Mouse (Mus musculus): ENCODE results near the gene Hoga1. TPM values are rescaled to one million over a fixed set of nuclear protein-coding genes. Genes with fewer than 3 reads are reported as not detected.

Gene Hoga1
- polyA plus RNA-seq, 1 experiment from 2014 or later: 1.4 TPM

- Histone ChIP-seq H3K9ac (ENCODE audit: low read length) (no peak overlapping the region), H3K27me3 (replicated peaks; ENCODE audit: control insufficient read depth, insufficient read depth, low read length) (no peaks in the 10 kb centered on the region), H3K27ac (ENCODE audit: low read depth) (no peak overlapping the region), H3K4me3 (ENCODE audit: low read depth, low read length) (no peak overlapping the region), H3K36me3 (ENCODE audit: control insufficient read depth, insufficient read depth, low read length) (peaks cover 86% of the 10 kb centered on the region), H3K4me2 (ENCODE audit: low read length) (no peak overlapping the region), H3K4me1 (replicated peaks; ENCODE audit: control insufficient read depth, insufficient read depth, low read length) (no peaks in the 10 kb centered on the region), H3K9me3 (ENCODE audit: control insufficient read depth, low read length) (no peaks in the 10 kb centered on the region)
- DNase-seq (ENCODE audit: low spot score): no peak
- WGBS: 94% methylated on average over 9 of the region's 9 CpGs
- ATAC-seq (replicated peaks; ENCODE audit: low FRiP score, low TSS enrichment, low read depth): no peak
Measured at GRCm38 (mm10) chr19:42118142-42118541, 72.7 kb downstream of the Hoga1 start.

- no peak for DNase-seq (ENCODE audit: low spot score)
- WGBS: 83% methylated on average over 5 of the region's 5 CpGs
- H3K27ac ChIP-seq (ENCODE audit: low read depth): no peak overlapping the region
- no peaks in the 10 kb centered on the region for H3K4me1 ChIP-seq (replicated peaks; ENCODE audit: control insufficient read depth, insufficient read depth, low read length)
- no peak overlapping the region for H3K4me2 ChIP-seq (ENCODE audit: low read length)
- no peak overlapping the region for H3K4me3 ChIP-seq (ENCODE audit: low read depth, low read length)
- H3K36me3 ChIP-seq (ENCODE audit: control insufficient read depth, insufficient read depth, low read length): peaks cover 88% of the 10 kb centered on the region
- no peaks in the 10 kb centered on the region for H3K27me3 ChIP-seq (replicated peaks; ENCODE audit: control insufficient read depth, insufficient read depth, low read length)
- no peaks in the 10 kb centered on the region for H3K9me3 ChIP-seq (ENCODE audit: control insufficient read depth, low read length)
- no peak overlapping the region for H3K9ac ChIP-seq (ENCODE audit: low read length)
- no peak for ATAC-seq (replicated peaks; ENCODE audit: low FRiP score, low TSS enrichment, low read depth)
Measured at GRCm38 (mm10) chr19:42118596-42118995, 73.2 kb downstream of the Hoga1 start.

GRCm38 (mm10) chr19:42120451-42120850 is 75.0 kb downstream of the Hoga1 start:
- 92% methylated on average over 8 of the region's 8 CpGs for WGBS
- Histone ChIP-seq H3K4me3 (ENCODE audit: low read depth, low read length) (no peak overlapping the region), H3K27ac (ENCODE audit: low read depth) (no peak overlapping the region), H3K4me2 (ENCODE audit: low read length) (no peak overlapping the region), H3K4me1 (replicated peaks; ENCODE audit: control insufficient read depth, insufficient read depth, low read length) (no peaks in the 10 kb centered on the region), H3K36me3 (ENCODE audit: control insufficient read depth, insufficient read depth, low read length) (peaks cover 85% of the 10 kb centered on the region), H3K9ac (ENCODE audit: low read length) (no peak overlapping the region), H3K27me3 (replicated peaks; ENCODE audit: control insufficient read depth, insufficient read depth, low read length) (no peaks in the 10 kb centered on the region), H3K9me3 (ENCODE audit: control insufficient read depth, low read length) (no peaks in the 10 kb centered on the region)
- ATAC-seq (replicated peaks; ENCODE audit: low FRiP score, low TSS enrichment, low read depth) (no peak), DNase-seq (ENCODE audit: low spot score) (no peak)

Other genes with a start within 250 kb of the Hoga1 start
- 25.5 and 29.0 TPM in 2 replicates for gene Arhgap19, start 243.6 kb upstream of the Hoga1 start, polyA plus RNA-seq (2014; fragmentation: Nextera tagmentation; extraction: Ambion mirVana)
- gene Frat1, start 215.6 kb upstream of the Hoga1 start, polyA plus RNA-seq (2014; fragmentation: Nextera tagmentation; extraction: Ambion mirVana): 13.3 and 15.4 TPM in 2 replicates
- 6.4 and 6.5 TPM in 2 replicates for gene Frat2, start 197.5 kb upstream of the Hoga1 start, polyA plus RNA-seq (2014; fragmentation: Nextera tagmentation; extraction: Ambion mirVana)
- gene Rrp12, start 149.4 kb upstream of the Hoga1 start, polyA plus RNA-seq (2014; fragmentation: Nextera tagmentation; extraction: Ambion mirVana): 16.2 and 16.3 TPM in 2 replicates
- 819 and 835 TPM in 2 replicates for gene Pgam1, start 133.7 kb upstream of the Hoga1 start, polyA plus RNA-seq (2014; fragmentation: Nextera tagmentation; extraction: Ambion mirVana)
- 84.7 and 88.0 TPM in 2 replicates for gene Exosc1, start 112.2 kb upstream of the Hoga1 start, polyA plus RNA-seq (2014; fragmentation: Nextera tagmentation; extraction: Ambion mirVana)
- 69.2 and 76.6 TPM in 2 replicates for gene Zdhhc16, start 112.1 kb upstream of the Hoga1 start, polyA plus RNA-seq (2014; fragmentation: Nextera tagmentation; extraction: Ambion mirVana)
- 36.3 and 41.0 TPM in 2 replicates for gene Mms19, start 64.5 kb upstream of the Hoga1 start, polyA plus RNA-seq (2014; fragmentation: Nextera tagmentation; extraction: Ambion mirVana)
- gene Ubtd1, start 63.8 kb upstream of the Hoga1 start, polyA plus RNA-seq (2014; fragmentation: Nextera tagmentation; extraction: Ambion mirVana): 9.1 and 9.9 TPM in 2 replicates
- gene Ankrd2, start 9.6 kb upstream of the Hoga1 start, polyA plus RNA-seq (2014; fragmentation: Nextera tagmentation; extraction: Ambion mirVana): 0.27 and 0.32 TPM in 2 replicates
- 0.13 TPM in 1 of 2 replicates, not detected in the other for gene 4933411K16Rik, start 6.6 kb downstream of the Hoga1 start, polyA plus RNA-seq (2014; fragmentation: Nextera tagmentation; extraction: Ambion mirVana)
- 24.2 and 26.7 TPM in 2 replicates for gene Morn4, start 40.7 kb downstream of the Hoga1 start, polyA plus RNA-seq (2014; fragmentation: Nextera tagmentation; extraction: Ambion mirVana)
- 23.5 and 32.0 TPM in 2 replicates for gene Pi4k2a, start 44.9 kb downstream of the Hoga1 start, polyA plus RNA-seq (2014; fragmentation: Nextera tagmentation; extraction: Ambion mirVana)
- gene Avpi1, start 83.4 kb downstream of the Hoga1 start, polyA plus RNA-seq (2014; fragmentation: Nextera tagmentation; extraction: Ambion mirVana): 33.6 and 35.2 TPM in 2 replicates
- 10.1 and 10.3 TPM in 2 replicates for gene Marveld1, start 101.8 kb downstream of the Hoga1 start, polyA plus RNA-seq (2014; fragmentation: Nextera tagmentation; extraction: Ambion mirVana)
- gene Zfyve27, start 118.3 kb downstream of the Hoga1 start, polyA plus RNA-seq (2014; fragmentation: Nextera tagmentation; extraction: Ambion mirVana): 17.5 TPM in 2 replicates
- gene Sfrp5, start 156.6 kb downstream of the Hoga1 start, polyA plus RNA-seq (2014; fragmentation: Nextera tagmentation; extraction: Ambion mirVana): 16.2 and 46.3 TPM in 2 replicates
- gene Golga7b, start 202.0 kb downstream of the Hoga1 start, polyA plus RNA-seq (2014; fragmentation: Nextera tagmentation; extraction: Ambion mirVana): 1.2 TPM in 2 replicates

All from intestine, embryonic 14.5 days (tissue).